Mouse (Mus musculus) olfactory bulb, adult 2 months (tissue): ENCODE measurements around the gene Olfr1461. TPM values are rescaled to one million over a fixed set of nuclear protein-coding genes. Genes with fewer than 3 reads are reported as not detected.

Experiments used
- H3K27ac ChIP-seq: fragments of 200-500 bp; 2 replicates; pipeline ENCODE4 v1.5.1; 2012; ENCODE audit warnings: low read depth, low read length; ENCODE audit not compliant: insufficient read depth
- H3K4me1 ChIP-seq: fragments of 200-500 bp; 2 replicates; pipeline ENCODE4 v1.6.1; 2012; ENCODE audit warnings: low read length; ENCODE audit not compliant: control insufficient read depth, insufficient read depth
- H3K4me3 ChIP-seq: fragments of 200-500 bp; 2 replicates; pipeline ENCODE4 v1.5.1; 2012; ENCODE audit warnings: mild to moderate bottlenecking, low read depth, low read length, moderate library complexity; ENCODE audit not compliant: insufficient read depth
- CTCF ChIP-seq: fragments of 200-500 bp; IDR thresholded peaks from 2 replicates; pipeline ENCODE4 v1.5.1; 2012; ENCODE audit warnings: low read depth, mild to moderate bottlenecking, low read length, moderate library complexity; ENCODE audit not compliant: insufficient read depth
- POLR2A ChIP-seq: fragments of 200-500 bp; IDR thresholded peaks from 2 replicates; pipeline ENCODE4 v1.6.1; 2012; ENCODE audit warnings: mild to moderate bottlenecking, low read depth, low read length, moderate library complexity; ENCODE audit not compliant: insufficient read depth
- WGBS: fragments of 180-500 bp; shearing (Covaris S2); methylation state at CpG from one replicate; pipeline ENCODE4 v1.1.7; 2018; 5-methylcytosine and 5-hydroxymethylcytosine counted together
- polyA plus RNA-seq: library from polyadenylated mRNA; stranded (reverse); fragments of >200 nt; gene quantifications from 2 replicates; pipeline ENCODE4 v1.2.4, GENCODE M21; 2012; ENCODE audit warnings: low replicate concordance; ENCODE audit not compliant: missing spikeins, insufficient read depth, insufficient read length

Olfr1461 gene
- polyA plus RNA-seq = not detected in 2 replicates

DNA sequence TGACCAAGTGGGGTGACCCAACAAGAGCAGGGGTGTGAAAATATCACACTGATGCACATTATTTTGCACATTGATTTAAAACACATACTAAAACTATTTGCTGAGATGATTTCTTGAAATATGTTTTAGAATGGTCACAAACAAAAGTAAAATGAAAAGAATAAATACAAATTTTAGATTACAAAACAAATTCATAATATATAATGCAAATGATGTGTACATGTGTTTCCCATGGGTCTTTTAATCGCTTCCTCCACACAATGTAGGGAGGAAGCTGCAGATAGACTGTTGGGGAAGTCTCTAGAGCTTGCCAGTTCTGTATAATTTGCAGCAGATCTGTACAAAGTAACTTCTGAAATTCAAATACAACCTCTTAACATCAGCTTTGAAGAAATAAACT is at the start of gene Olfr1461:
TSS of gene Olfr1461 (plus strand) at position 301 of the 400 bp plus-strand sequence.
- 39% methylated on average over 1 of the region's 1 CpGs for WGBS
- H3K4me1 ChIP-seq = no peaks in the 10 kb centered on the region
- H3K4me3 ChIP-seq = no peak within 1 kb of the TSS
- TF ChIP-seq POLR2A (no peak), CTCF (no peak)
- no peak within 1 kb of the TSS for H3K27ac ChIP-seq

GRCm38 (mm10) chr19:13149449-13149848 is 13.4 kb upstream of the Olfr1461 start, which contains the start of gene Olfr1459:
Gene Olfr1459 (minus strand): TSS chr19:13149549.
- no peak within 1 kb of the TSS for H3K4me3 ChIP-seq
- H3K4me1 ChIP-seq = no peaks in the 10 kb centered on the region
- 77% methylated on average over 1 of the region's 1 CpGs for WGBS
- no peak within 1 kb of the TSS for H3K27ac ChIP-seq
- TF ChIP-seq CTCF (no peak), POLR2A (no peak)

DNA sequence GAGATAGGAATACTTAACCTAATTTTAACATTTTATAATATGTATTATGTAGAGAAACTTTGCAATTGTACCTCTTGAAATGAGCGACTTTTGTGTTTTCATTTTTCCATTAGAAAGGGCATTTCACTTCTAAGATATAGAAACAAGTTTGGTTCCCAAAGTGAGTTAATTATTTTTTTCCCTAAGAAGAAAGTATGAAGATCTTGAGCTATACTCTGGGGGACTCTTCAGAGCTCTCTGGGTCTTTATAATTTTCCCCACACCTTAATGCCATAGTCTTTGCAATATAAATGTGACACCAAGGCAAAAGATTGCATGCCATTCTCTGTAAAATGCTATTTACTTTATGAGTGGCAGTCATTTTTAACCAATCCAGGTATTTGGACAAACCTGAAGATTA is 22.6 kb downstream of the Olfr1461 start, which contains the start of gene Olfr1462:
TSS of gene Olfr1462 (plus strand) at position 301 of the 400 bp plus-strand sequence.
- no peak for TF ChIP-seq CTCF
- TF ChIP-seq POLR2A = no peak
- no peak within 1 kb of the TSS for H3K4me3 ChIP-seq
- no peaks in the 10 kb centered on the region for H3K4me1 ChIP-seq
- 76% methylated on average over 1 of the region's 1 CpGs for WGBS
- H3K27ac ChIP-seq = no peak within 1 kb of the TSS

Other genes starting within 250 kb of the Olfr1461 start
- not detected in 2 replicates for gene Olfr1448, start 238.6 kb upstream of the Olfr1461 start, polyA plus RNA-seq
- gene Olfr1449, start 232.2 kb upstream of the Olfr1461 start, polyA plus RNA-seq = not detected in 2 replicates
- gene Olfr1450, start 212.7 kb upstream of the Olfr1461 start, polyA plus RNA-seq = not detected in 2 replicates
- not detected in 2 replicates for gene Olfr1451, start 168.0 kb upstream of the Olfr1461 start, polyA plus RNA-seq
- gene Olfr1453, start 134.7 kb upstream of the Olfr1461 start, polyA plus RNA-seq = not detected in 2 replicates
- gene Olfr1454, start 102.4 kb upstream of the Olfr1461 start, polyA plus RNA-seq = not detected in 2 replicates
- not detected in 2 replicates for gene Olfr1457, start 65.1 kb upstream of the Olfr1461 start, polyA plus RNA-seq
- gene Olfr1458, start 56.2 kb upstream of the Olfr1461 start, polyA plus RNA-seq = not detected in 2 replicates
- not detected in 2 replicates for gene Olfr1459, start 13.5 kb upstream of the Olfr1461 start, polyA plus RNA-seq
- not detected in 2 replicates for gene Olfr1462, start 22.7 kb downstream of the Olfr1461 start, polyA plus RNA-seq
- not detected in 2 replicates for gene Olfr1463, start 68.3 kb downstream of the Olfr1461 start, polyA plus RNA-seq
- not detected in 2 replicates for gene Olfr1465, start 152.5 kb downstream of the Olfr1461 start, polyA plus RNA-seq
- gene Olfr1466, start 175.9 kb downstream of the Olfr1461 start, polyA plus RNA-seq = not detected in 2 replicates
- not detected in 2 replicates for gene Olfr1467, start 199.2 kb downstream of the Olfr1461 start, polyA plus RNA-seq
- not detected in 2 replicates for gene Olfr1469, start 244.8 kb downstream of the Olfr1461 start, polyA plus RNA-seq